Mouse (Mus musculus): ENCODE measurements around the gene Fam217b. TPM values are rescaled to one million over a fixed set of nuclear protein-coding genes. Genes with fewer than 3 reads are reported as not detected.
A peak's percentile ranks its signal among the peaks of the same experiment; 100 is the strongest.

Fam217b gene
- 10 to 100 TPM; 11.8 to 13.1 TPM for total RNA-seq (2021)
- long read RNA-seq, experiment 1, full-length matches to known transcripts: 8 of 12 reads
- long read RNA-seq, experiment 1, partial matches to known transcripts: 0 of 12 reads
- long read RNA-seq, experiment 1, other reads (novel, unspliced or antisense): 4 of 12 reads
- long read RNA-seq, experiment 2, full-length matches to known transcripts: 4 of 10 reads
- long read RNA-seq, experiment 2, partial matches to known transcripts: 0 of 10 reads
- long read RNA-seq, experiment 2, other reads (novel, unspliced or antisense): 6 of 10 reads

- intact Hi-C loops (cut with DNase I): no loop called here
- DNase-seq: peak; percentile 69 to 72
These were observed at the start of gene Fam217b, which contains the start of gene Ppp1r3d for GRCm38 (mm10) chr2:178414261-178415149. Fam217b (plus strand) TSS chr2:178414524. Ppp1r3d (minus strand) TSS chr2:178414472.

GRCm38 (mm10) chr2:178407053-178407815 is 7.1 kb upstream of the Fam217b start, which contains the start of gene Sycp2:
Sycp2 (minus strand) TSS chr2:178407685.
- intact Hi-C loops (cut with DNase I): no loop called here
- no peak for DNase-seq

GRCm38 (mm10) chr2:178409024-178409423 is 5.3 kb upstream of the Fam217b start:
- DNase-seq: no peak
- intact Hi-C loops (cut with DNase I): no loop called here

- intact Hi-C loops (cut with DNase I): no loop called here
- DNase-seq: no peak
These were observed 4.0 kb upstream of the Fam217b start for GRCm38 (mm10) chr2:178410286-178410685.

GRCm38 (mm10) chr2:178412598-178412997 is 1.7 kb upstream of the Fam217b start:
- DNase-seq: peak; percentile 47 to 64
- intact Hi-C loops (cut with DNase I): no loop called here

GRCm38 (mm10) chr2:178413081-178413480 is 1.2 kb upstream of the Fam217b start:
- intact Hi-C loops (cut with DNase I): no loop called here
- DNase-seq: peak in 1 of 2 experiments; percentile 28

- intact Hi-C loops (cut with DNase I): no loop called here
- peak; percentile 50 to 62 for DNase-seq
These were observed 653 bp upstream of the Fam217b start for GRCm38 (mm10) chr2:178413481-178414260.

GRCm38 (mm10) chr2:178415150-178415448 is 775 bp downstream of the Fam217b start:
- intact Hi-C loops (cut with DNase I): no loop called here

GRCm38 (mm10) chr2:178416427-178416826 is 2.1 kb downstream of the Fam217b start:
- DNase-seq: peak; percentile 23 to 31
- intact Hi-C loops (cut with DNase I): no loop called here

More at GRCm38 (mm10) chr2:178415150-178415448, 775 bp downstream of the Fam217b start:
- no peak for DNase-seq

- intact Hi-C loops (cut with DNase I): no loop called here
- peak in 1 of 2 experiments; percentile 13 for DNase-seq
These were observed 2.6 kb downstream of the Fam217b start for GRCm38 (mm10) chr2:178416970-178417369.

GRCm38 (mm10) chr2:178420576-178420975 is 6.3 kb downstream of the Fam217b start:
- no peak for DNase-seq
- intact Hi-C loops (cut with DNase I): loop anchor here (10.0 kb wide), 1 partner anchor 154 kb away; no protein-coding TSS in a partner anchor

- intact Hi-C loops (cut with DNase I): loop anchor here (10.0 kb wide), 1 partner anchor 153 kb away; no protein-coding TSS in a partner anchor
- no peak for DNase-seq
These were observed 7.3 kb downstream of the Fam217b start for GRCm38 (mm10) chr2:178421603-178422002.

GRCm38 (mm10) chr2:178422186-178422585 is 7.9 kb downstream of the Fam217b start:
- intact Hi-C loops (cut with DNase I): loop anchor here (10.0 kb wide), 1 partner anchor 153 kb away; no protein-coding TSS in a partner anchor
- no peak for DNase-seq

GRCm38 (mm10) chr2:178423223-178423622 is 8.9 kb downstream of the Fam217b start:
- intact Hi-C loops (cut with DNase I): loop anchor here (10.0 kb wide), 1 partner anchor 152 kb away; no protein-coding TSS in a partner anchor
- DNase-seq: no peak

- DNase-seq: peak in 1 of 2 experiments; percentile 45
- intact Hi-C loops (cut with DNase I): loop anchor here (1.0 to 10.0 kb wide), 3 partner anchors 81 to 241 kb away; no protein-coding TSS in a partner anchor
These were observed 11.9 kb downstream of the Fam217b start for GRCm38 (mm10) chr2:178426229-178426628.

- intact Hi-C loops (cut with DNase I): loop anchor here (5.0 to 10.0 kb wide), 2 partner anchors 148 to 240 kb away; no protein-coding TSS in a partner anchor
- no peak for DNase-seq
These were observed 12.9 kb downstream of the Fam217b start for GRCm38 (mm10) chr2:178427181-178427580.

GRCm38 (mm10) chr2:178428183-178428582 is 13.9 kb downstream of the Fam217b start:
- intact Hi-C loops (cut with DNase I): loop anchor here (5.0 to 10.0 kb wide), 2 partner anchors 147 to 239 kb away; no protein-coding TSS in a partner anchor
- DNase-seq: no peak

- intact Hi-C loops (cut with DNase I): loop anchor here (5.0 to 10.0 kb wide), 2 partner anchors 146 to 239 kb away; no protein-coding TSS in a partner anchor
These were observed 14.4 kb downstream of the Fam217b start for GRCm38 (mm10) chr2:178428676-178429075.

GRCm38 (mm10) chr2:178429426-178429825 is 15.1 kb downstream of the Fam217b start:
- DNase-seq: no peak
- intact Hi-C loops (cut with DNase I): loop anchor here (5.0 to 10.0 kb wide), 2 partner anchors 145 to 238 kb away; no protein-coding TSS in a partner anchor

More at GRCm38 (mm10) chr2:178428676-178429075, 14.4 kb downstream of the Fam217b start:
- DNase-seq: no peak

All from heart, postnatal 14 days (tissue).